Mouse (Mus musculus): ENCODE measurements around the gene Cd209f.

- peak; percentile 96 for TF ChIP-seq CTCF (IDR thresholded peaks at IDR 0.05; ENCODE audit: insufficient read depth, low read length)
- no peak for TF ChIP-seq POLR2A (IDR thresholded peaks at IDR 0.05; ENCODE audit: borderline replicate concordance, extremely low read depth, low read depth, low read length)
These were observed 34.3 kb upstream of the Cd209f start for GRCm38 (mm10) chr8:4139660-4140646.

All from lung, adult 2 months (tissue).